Mouse (Mus musculus) frontal cortex, postnatal 14 days (tissue): ENCODE data around the gene Grik4.

ENCODE experiments used
- DNase-seq, 2 experiments: peaks; one replicate each; pipeline ENCODE4 v3.0.0; 2022; ENCODE audit warnings: low spot score in 2 of 2

Gene Grik4

GRCm38 (mm10) chr9:42898091-42898591 is 46.2 kb downstream of the Grik4 start:
- DNase-seq = no peak

GRCm38 (mm10) chr9:42897361-42898051 is 46.8 kb downstream of the Grik4 start:
- peak; percentile 47 to 49 for DNase-seq

- no peak for DNase-seq
Measured at GRCm38 (mm10) chr9:42896421-42897210, 47.7 kb downstream of the Grik4 start.

GRCm38 (mm10) chr9:42892765-42893164 is 51.5 kb downstream of the Grik4 start:
- no peak for DNase-seq

- no peak for DNase-seq
Measured at GRCm38 (mm10) chr9:42887930-42888329, 56.4 kb downstream of the Grik4 start.

GRCm38 (mm10) chr9:42886112-42886766 is 58.1 kb downstream of the Grik4 start:
- DNase-seq = no peak

GRCm38 (mm10) chr9:42885566-42885965 is 58.7 kb downstream of the Grik4 start:
- DNase-seq = no peak

- no peak for DNase-seq
Measured at GRCm38 (mm10) chr9:42885123-42885522, 59.2 kb downstream of the Grik4 start.

GRCm38 (mm10) chr9:42883006-42883759 is 61.1 kb downstream of the Grik4 start:
- no peak for DNase-seq

- no peak for DNase-seq
Measured at GRCm38 (mm10) chr9:42882313-42882712, 62.0 kb downstream of the Grik4 start.

- DNase-seq = no peak
Measured at GRCm38 (mm10) chr9:42881040-42881439, 63.3 kb downstream of the Grik4 start.

GRCm38 (mm10) chr9:42878401-42878800 is 65.9 kb downstream of the Grik4 start:
- DNase-seq = no peak

GRCm38 (mm10) chr9:42872885-42873284 is 71.4 kb downstream of the Grik4 start:
- no peak for DNase-seq

GRCm38 (mm10) chr9:42871681-42872080 is 72.6 kb downstream of the Grik4 start:
- DNase-seq = no peak

- DNase-seq = no peak
Measured at GRCm38 (mm10) chr9:42870257-42870656, 74.0 kb downstream of the Grik4 start.

GRCm38 (mm10) chr9:42868508-42868907 is 75.8 kb downstream of the Grik4 start:
- no peak for DNase-seq

- no peak for DNase-seq
Measured at GRCm38 (mm10) chr9:42866650-42867049, 77.6 kb downstream of the Grik4 start.

- DNase-seq = no peak
Measured at GRCm38 (mm10) chr9:42865036-42865829, 79.1 kb downstream of the Grik4 start.

GRCm38 (mm10) chr9:42863360-42863759 is 80.9 kb downstream of the Grik4 start:
- DNase-seq = no peak

- no peak for DNase-seq
Measured at GRCm38 (mm10) chr9:42861711-42862110, 82.6 kb downstream of the Grik4 start.

GRCm38 (mm10) chr9:42861238-42861637 is 83.1 kb downstream of the Grik4 start:
- DNase-seq = no peak
